Mouse (Mus musculus): ENCODE measurements at regions not wholly inside any gene's neighbourhood (a gene's known extent, or its start where the extent isn't known, plus 50 kb on each side); places are given as distances from the start of the nearest gene placed in this dataset.
A peak's percentile ranks its signal among the peaks of the same experiment; 100 is the strongest.

DNA sequence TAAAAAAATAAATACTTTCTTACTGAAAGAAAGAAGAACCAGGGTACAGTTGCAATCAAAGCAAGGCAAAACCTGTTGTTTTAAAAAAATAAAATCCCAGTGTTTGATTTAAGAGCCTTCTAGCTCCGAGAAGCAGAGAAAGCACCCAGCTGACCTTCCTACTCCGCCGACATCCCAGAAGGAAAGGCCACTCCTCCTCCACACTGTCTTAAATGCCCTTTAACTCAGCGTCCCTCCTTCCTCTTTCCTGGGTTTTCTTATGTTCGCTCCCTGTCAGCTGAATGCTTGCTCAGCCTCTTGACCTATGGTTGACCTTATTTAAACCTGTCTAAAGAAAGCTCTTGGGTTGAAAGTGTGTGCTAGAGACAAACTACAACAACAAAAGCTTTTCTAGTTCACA is 79.1 kb downstream of the Sptssa start:
- DNase-seq, result no peak

DNA sequence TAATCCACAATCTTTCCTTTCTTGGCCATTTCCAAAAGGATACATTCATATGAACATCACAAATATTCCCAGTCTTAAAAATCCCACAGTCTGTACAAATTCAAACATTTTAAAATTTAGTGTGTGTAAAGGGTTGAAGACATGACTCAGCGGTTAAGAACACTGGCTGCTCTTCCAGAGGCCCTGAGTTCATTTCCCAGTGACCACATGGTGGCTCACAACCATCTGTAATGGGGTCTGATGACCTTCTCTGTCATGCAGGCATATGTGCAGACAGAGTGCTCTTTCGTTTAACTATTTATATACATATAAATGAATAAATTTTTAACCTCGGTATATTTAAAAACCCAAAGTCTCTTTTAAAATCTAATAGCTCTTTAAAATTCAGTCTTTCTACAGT is 79.6 kb downstream of the Sptssa start:
- no peak for DNase-seq

DNA sequence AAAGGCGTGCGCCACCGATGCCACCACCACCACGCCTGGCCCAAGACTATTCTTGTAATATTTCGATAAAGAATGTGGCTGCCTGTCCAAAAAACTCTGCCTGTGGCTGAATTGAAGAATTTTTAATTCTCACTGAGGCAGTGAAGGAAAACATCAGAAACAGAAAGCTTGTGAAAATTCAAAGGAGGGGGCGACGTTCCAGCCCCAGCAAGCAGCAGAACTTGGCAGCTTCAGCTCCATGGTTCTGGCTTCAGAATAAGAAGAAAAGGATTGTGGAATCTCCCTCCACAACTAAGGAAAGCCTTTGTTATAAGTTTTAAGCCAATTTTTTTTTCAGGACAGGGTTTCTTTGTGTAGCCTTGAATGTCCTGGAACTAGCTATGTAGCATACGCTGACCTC is 83.5 kb downstream of the Sptssa start:
- DNase-seq, result peak; percentile 26

DNA sequence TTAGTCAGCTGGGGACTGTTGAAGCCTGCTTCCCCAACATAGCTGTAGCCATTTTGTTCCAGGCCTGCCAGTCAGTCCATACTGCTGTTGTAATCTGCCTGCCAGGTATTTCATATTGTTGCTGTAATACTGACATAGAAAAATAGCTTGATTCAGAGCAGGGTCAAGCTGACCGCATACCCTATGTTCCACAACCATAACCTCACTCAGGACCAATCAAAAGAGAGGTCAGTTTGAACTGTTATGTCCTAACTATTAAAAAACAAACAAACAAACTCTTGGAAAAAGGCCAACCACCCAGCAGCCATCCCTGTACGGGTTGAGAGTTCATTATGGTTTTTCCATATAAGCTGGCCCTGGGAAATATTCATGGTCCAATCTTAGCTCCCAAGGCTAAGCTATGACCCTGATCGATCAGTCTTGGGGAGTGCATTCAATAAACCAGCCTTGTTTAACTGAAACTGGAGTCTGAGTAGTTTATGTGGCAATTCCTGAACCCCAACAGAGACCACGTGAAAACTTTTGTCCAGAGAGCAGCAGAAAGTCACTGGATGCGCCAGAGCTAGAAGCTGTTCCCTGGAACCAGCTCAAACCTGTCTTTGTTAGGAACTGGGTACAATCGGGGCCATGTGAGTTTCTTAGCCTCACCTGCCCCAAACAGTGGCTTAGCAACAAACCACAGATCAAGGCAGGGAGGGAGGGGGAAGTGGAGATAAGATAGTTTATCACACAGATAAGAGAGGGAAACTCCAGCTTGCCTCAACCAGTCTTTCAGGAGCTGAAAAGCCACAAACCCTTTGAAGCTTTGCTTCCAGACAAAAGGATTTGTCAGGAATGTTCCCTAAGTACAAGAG is 88.1 kb downstream of the Sptssa start:
- no peak for DNase-seq

DNA sequence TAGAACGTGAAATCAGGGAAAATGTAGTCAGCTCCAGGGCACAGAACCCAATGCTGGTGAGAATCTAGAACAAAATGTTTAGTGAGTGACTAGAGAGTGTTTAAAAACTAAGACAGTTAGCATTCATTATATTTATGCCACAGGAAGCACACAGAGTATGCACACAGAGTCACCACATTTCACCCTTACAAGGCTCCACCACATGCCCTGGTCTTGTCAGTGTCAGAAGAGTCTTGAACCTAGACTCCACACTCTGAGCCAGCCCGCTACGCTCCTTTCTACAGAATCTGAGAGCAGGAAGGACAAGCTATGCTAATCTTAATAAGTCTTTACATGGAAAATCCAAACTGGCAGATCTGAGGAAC is 89.0 kb downstream of the Sptssa start:
- DNase-seq, result no peak

DNA sequence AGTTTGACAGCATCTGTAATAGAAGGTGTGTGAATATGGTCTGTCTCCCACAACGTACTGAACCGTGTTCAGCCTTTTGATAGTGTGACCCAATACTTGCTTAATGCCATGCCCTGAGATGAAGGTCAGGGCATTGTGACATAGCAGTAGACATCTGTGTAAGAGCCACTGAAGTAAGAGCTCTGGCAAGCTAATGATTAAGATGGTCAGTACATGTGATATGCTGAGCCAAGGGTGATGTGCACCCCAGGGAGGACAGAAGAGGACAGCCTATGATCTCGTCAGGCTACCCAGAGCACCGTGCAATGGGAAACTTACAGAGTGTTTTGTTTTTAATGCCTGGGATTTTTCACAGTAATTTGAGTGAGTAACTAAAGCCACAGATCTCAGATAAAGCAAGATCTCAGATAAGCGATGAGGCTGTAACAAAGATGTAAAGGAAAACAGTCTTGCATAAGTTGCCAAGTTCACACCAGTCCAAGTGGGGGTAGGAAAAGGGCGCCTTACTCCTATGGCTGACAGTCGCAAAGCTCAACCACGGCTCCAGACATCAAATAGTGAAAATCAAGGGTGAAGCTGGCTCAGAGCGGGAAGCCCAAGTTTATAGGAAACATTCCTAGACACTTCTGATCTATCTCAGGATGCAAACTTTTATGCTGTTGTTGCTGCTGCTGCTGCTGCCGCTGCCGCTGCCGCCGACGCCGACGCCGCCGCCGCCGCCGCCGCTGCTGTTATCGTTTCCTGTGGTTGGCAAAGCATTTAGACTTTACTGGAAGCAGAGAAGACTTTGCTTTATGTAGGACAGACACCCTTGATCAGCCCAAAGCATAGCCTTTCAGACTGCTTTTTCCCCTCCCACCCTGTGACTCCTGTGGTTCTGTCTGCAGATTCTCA is 89.6 kb downstream of the Sptssa start:
- no peak for DNase-seq

DNA sequence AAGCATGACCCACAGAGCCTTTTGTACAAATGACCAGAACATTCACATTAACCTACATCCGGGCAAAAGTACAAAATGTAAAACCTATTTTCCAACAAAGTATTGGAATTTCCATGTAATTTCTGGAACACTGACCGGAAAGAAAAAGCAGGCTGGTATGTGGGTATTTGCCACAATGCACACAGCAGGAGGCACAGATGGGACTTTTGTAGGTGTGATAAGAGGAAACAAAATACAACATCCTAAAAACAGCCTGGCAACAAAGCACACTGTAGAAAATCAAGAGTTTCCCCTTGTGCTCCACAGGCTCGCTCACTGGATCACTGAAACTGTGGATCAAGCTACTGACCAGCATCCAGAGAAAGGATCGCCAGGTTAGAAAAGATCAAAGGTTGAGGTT is 94.4 kb downstream of the Sptssa start:
- peak; percentile 17 for DNase-seq

DNA sequence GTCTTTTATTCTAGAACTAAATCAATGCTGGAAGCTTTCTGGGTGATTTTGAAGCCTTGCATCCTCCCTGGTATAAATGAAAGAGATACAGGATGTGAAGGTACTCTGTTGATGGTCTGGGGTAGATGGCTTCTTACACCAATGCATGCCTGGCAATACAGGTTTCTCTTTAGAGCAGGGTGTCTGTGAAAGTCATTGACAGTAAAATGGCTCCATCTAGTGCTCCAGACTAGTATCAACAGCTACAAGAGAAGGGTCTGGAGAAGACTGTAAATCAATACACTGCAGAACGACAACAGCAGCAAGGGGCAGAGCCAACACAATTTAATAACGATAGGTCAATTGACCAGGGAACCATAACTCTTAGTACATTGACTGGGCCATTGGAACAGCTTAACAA is 98.3 kb downstream of the Sptssa start:
- peak; percentile 33 for DNase-seq

DNA sequence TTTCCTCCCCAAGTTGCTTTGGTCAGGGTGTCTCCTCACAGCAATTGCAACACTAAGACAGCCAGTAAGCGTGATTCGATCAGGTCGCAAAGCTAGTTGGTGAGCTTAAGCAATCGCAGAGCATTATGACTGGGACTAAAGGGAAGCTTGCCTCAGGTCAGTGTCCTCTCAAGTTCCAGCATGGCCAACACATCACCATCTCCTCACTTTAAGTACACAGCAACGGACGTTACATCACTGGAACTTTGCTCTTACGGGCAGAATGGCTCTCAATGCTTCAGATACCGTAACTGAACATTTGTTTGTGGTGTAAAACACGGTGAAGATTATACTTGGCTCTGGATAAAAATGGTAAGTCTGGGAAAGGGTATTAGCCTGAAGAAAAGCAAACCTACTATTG is 106.7 kb downstream of the Sptssa start:
- no peak for DNase-seq

DNA sequence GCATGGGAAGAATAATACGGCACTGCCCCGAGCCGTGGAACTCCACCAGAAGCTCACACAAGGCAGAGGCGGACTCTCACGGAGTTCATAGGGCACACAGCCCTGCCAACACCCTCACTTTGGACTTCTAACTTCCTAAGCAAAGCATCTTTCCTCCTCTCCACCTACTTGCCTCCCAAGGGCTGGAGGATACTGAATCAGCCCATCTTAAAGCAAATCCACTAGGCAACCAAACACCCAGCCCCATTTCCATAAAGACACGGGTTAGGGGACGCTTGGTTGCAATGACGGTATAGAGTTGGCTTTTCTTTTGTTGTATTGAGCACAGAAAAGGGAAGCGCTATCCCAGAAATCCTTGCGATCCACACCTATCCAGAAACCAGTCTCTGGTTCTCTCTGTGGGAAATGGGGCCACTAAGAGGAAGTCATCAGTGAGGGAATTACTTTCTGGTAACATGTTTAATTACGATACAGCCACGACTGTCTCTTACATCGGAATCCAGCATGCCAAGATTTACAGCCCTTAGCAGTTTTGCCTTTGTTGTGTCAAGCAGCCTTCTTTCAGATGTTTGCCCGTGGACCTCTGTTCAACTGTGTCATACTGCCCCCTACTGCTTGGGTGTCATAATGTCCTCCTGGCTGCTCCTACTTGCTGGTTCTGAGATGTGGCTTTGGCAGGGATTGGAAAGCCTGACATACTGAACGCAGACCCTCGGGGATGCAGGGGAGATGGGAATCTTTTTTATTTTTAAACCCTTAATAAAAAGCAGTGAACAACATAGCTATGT is 110.4 kb downstream of the Sptssa start:
- peak; percentile 54 for DNase-seq

DNA sequence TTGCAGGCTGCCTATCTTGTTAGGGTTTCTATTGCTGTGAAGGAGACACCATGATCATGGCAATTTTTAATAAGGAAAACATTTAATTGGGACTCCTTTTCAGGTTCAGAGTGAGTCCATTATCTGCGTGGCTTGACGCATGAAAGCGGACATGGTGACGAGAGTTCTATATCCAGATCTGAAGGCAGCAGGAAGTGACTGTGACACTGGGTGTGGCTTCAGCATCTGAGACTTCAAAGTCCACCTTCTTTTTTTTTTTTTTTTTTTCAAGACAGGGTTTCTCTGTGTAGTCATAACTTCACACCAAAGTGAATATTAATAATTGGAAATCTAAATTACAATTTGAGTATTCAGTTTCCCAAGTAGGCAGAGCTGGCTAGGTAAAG is 118.1 kb downstream of the Sptssa start:
- no peak for DNase-seq

DNA sequence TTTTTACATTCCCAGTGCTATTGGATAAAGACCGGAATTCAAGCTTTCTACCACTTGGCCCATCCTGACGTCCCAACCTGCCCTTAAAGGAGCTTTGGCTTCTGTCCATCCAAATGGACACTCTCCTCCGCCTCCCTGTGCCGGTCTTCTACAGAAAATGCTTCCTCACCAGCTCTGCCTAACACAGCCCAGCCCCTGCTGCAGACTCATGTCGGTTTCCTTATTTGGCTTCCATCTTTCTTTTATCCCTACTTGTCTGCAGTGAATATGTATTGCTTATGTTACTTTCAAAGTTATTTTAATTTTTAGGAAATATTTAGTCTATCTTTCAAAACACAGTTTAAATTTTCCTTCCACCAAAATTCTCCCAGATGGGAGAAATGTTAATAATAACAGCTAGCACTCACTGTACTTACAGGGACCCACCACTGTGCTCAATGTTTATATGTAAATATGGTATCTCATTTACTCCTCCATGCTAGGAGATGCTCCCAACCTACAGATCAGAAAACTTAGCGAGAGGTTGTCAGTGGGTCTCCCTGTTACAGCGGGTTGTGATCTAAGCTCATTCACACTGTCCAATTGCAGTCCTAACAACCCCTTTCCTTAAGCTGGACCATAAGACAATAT is 118.6 kb downstream of the Sptssa start:
- DNase-seq, result no peak

DNA sequence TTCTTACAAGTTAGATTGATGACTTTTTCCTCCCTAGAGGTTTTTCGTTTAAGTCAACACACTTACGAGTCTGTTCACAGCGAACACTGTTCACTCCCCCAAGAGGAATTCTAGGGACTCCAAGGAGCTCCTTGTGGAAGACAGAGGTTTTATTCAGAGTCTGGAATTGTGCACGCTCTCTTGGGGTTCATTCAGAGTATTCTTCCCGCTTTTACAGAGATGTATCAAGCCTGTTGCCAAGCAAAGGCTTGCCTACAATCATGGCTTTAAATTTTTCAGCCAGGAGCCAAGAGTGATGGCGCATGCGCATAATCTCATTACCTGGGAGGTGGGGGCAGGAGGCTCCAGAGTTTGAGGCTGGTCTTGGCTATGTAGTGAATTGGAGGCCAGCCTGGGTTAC is 119.4 kb downstream of the Sptssa start:
- no peak for DNase-seq

DNA sequence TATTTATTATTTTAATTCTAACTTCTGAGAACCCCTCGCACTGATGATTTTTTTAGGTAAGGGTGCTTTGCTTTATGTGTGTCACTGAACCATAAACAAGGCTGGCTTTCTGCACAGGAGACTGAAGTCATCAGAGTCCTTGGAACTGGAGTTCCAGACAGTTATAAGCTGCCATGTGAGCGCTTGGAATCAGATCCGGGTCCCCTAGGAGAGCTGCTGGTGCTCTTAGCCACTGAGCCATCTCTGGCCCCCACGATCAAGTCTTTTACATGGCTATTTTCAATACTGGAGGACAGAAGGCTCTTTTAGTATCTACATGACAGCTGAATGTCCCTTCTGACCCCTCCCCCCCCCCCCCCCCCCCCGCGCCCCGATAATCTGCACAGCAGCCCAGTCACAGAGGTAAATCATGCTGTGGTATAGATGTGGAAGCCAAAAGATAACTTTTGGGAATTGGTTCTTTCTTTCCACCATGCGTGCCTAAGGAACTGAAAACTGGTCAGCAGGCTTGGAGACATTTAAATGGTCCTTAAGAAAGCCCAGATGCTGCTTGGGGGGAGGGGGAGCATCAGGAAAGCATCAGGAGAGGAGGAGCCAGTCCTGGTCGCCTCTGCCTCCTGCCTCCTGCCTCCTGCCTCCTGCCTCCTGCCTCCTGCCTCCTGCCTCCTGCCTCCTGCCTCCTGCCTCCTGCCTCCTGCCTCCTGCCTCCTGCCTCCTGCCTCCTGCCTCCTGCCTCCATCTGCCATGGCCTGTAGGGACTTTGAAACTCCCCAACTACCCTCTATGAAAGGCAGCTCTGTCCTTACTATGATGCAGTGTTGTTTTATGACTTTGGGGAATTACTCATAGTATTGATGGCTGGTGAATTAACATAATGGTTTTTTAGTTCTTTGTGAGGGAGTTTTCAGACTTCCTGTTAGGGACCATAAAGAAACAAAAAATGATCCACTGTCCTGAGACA is 120.5 kb downstream of the Sptssa start:
- DNase-seq, result no peak

DNA sequence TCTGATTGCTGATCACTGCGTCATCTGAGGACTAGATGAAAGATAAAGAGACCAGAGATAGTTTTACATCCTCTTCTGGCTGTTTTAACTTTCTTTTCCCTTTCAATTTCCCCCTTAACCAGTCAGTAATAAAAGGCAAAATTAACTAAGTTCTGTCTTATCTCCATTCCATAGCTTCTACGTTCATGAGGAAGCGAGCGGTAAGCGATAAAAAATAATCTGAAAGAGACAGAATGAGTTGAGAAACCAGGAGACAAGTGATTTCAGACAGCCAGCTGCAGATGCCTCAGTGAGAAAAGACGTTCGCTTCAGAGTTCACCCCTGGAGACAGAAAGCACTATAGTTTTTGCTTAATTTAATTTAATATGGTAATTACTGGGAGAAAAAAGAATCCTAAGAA is 121.5 kb downstream of the Sptssa start:
- no peak for DNase-seq

DNA sequence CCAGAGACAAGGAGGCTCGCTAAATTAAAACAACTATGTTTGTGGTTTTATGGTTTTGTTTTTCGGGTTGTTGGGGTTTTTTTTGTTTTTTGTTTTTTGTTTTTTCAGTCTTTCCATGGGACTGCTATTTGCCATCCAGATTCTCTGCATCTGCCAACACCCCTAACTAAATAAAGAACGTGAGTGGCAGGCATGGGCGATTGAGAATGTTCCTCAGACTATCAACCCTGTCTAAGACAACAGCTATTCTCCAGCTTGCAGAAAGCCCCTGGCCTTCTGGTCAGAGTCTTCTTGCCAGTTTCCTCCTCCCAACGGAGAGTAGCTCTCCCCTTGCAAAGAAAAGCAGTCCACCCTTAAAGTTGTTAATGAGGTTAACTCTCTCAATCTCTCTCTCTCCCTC is 123.2 kb downstream of the Sptssa start:
- no peak for DNase-seq

DNA sequence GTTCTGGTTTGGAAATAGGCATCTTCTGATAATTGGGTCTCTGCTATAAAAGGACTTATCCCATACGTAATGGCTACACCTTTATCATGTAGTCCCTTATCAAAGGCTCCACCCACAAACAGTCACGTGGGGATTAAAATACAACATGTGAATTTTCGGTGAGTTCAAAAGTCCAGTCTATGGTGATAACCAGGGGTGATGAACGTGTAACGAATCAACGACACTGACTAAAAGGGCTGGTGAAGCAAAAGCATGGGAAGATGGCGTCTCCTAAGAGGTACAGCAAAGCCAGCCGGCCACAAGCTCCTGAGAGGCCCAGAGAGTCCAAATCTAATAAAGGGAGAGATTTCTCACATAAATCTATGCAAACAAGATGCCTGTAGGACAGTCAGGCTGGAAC is 124.3 kb downstream of the Sptssa start:
- DNase-seq, result no peak

DNA sequence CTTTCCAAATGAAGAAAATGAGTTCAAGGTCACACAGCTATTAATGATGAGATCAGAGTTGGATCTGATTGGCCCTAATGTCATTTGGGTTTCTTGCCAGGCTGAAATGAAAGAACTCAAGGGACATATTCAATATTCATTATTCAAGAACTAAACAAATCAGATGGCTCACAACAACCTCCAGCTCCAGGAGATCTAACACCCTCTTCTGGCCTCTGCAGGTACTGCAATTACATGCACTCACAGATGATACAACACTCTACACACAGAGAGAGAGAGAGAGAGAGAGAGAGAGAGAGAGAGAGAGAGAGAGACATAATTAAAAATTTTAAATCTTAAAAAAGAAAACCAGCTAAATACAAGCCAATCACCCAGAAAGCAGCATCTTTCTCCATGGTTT is 128.3 kb downstream of the Sptssa start:
- no peak for DNase-seq

DNA sequence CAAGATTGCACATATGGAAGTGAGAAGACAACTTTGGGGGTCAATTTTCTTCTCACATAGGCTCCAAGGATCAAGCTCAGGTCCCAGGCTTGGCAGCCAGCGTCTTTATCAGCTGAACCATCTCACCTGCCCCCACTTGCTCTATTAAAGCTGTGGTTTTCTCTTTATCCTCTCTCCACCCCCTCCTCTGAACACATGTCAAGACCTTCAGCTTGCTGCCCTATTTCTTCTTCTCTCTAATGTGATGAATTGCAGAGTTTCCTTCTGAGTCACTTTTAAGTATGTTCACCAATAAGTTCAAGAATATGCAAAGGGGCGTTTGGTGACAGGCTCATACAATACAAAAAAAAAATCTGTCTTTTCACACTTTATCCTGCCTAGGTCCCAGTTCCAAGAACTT is 128.8 kb downstream of the Sptssa start:
- DNase-seq, result no peak

DNA sequence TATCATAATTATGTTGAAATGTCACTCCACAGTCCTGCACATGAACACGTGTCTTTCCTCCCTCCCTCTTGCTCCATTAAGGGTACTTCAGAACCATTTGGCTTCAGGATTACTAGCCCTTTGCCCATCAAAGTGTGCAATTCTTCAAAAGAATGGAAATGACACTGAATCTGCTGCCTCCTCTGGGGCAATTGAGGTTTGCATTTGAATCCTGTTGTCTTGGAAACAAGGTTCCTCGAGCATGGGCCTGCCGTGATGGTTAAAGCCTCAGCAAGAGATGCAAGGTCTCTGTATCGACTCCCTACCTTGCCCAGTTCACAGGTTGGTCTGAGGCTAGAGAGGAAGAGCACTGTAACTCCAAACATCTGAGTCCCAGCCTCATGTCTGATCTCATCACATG is 136.0 kb downstream of the Sptssa start:
- DNase-seq, result no peak

DNA sequence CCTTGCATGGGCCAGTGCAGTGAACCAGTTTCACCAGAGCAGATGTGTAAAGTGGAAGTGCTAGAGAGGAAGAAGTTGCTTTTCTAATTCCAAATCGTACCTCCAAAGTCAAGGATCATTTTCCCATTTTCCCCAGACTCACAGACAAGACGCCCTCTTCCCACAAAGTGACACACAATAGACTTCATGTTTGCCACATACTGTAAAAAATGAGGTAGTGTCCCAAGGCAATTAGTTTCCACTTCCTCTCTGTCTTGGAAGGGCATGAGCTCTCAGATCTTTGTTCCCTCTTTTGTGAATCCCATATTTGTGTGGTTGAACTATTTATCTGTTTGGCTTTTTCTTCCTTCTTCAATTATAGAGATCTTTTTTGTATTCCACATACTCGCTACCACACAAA is 137.0 kb downstream of the Sptssa start:
- no peak for DNase-seq

DNA sequence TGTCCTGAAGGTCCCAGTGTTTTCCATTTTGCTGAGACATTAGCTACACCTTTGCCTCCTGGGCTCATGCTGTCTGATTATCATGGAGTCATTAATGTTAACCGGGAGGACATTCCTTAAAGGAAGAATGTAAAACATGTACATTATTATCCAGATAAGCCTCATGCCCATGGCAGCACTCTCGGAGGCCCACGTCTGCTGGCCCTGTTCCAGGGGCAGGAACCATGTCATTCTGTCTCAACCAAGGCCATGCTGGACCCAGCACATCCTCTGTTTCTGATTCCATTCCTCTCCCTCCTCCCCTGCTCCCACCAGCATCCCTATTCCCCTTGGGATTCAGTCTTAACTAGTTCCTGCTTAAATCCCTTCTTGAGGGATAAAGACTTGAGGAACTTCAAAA is 139.1 kb downstream of the Sptssa start:
- no peak for DNase-seq

Measured in right cerebral cortex, adult 18-20 months (tissue).